ENCODE assay signal across 9 mouse cellular contexts in genomic region chr11:83467120-83467652, GRCm38 (mm10). TPM values are rescaled to one million over a fixed set of nuclear protein-coding genes. Genes with fewer than 3 reads are reported as not detected.
DNase-seq lines count a peak whose midpoint lies in the region; ATAC-seq and TF ChIP-seq lines count a peak whose summit lies in the region.
"Had no signal": no experiment of that assay in that cellular context is flagged by ENCODE, and none has a peak within 500 bp of the region (broad histone marks: within the 10 kb centered on the region; RNA-seq: fewer than 3 reads in every experiment).

No protein-coding gene starts in this region.

- intact Hi-C loops in heart, postnatal 10 days (cut with DNase I): no loop called here

- H3K4me1 ChIP-seq in embryonic facial prominence, embryonic 15.5 days: peaks cover 40% of the 10 kb centered on the region
- peaks cover 17% of the 10 kb centered on the region for H3K4me1 ChIP-seq in lung, adult 2 months (ENCODE audit: control insufficient read depth, insufficient read depth, low read length)

- no peak overlapping the region for H3K9ac ChIP-seq in embryonic facial prominence, embryonic 15.5 days

- no peak for TF ChIP-seq POLR2A in lung, adult 2 months (IDR thresholded peaks at IDR 0.05; ENCODE audit: borderline replicate concordance, extremely low read depth, low read depth, low read length)

- DNase-seq in layer of hippocampus, adult 2 months (ENCODE audit: low spot score in 2 of 2): no peak
- no peak for DNase-seq in layer of hippocampus, adult 8-10 months (ENCODE audit: low spot score in 2 of 2)
- DNase-seq in adipocyte (ENCODE audit: low spot score): peak; percentile 47
- DNase-seq in heart, postnatal 10 days: peak; percentile 79 to 86
- peak; percentile 51 for DNase-seq in lung, adult 2 months
- no peak for DNase-seq in liver

- H3K4me3 ChIP-seq in layer of hippocampus, adult 2 months: no peak overlapping the region
- no peak overlapping the region for H3K4me3 ChIP-seq in embryonic facial prominence, embryonic 15.5 days (replicated peaks)
- H3K4me3 ChIP-seq in lung, adult 2 months (replicated peaks; ENCODE audit: extremely low read depth, low read depth, low read length): no peak overlapping the region

- peaks cover 17% of the 10 kb centered on the region; the same call in 1 of the 2 replicates for H3K27me3 ChIP-seq in embryonic facial prominence, embryonic 15.5 days
- H3K27me3 ChIP-seq: Patski had no signal

- H3K36me3 ChIP-seq in embryonic facial prominence, embryonic 15.5 days: no peaks in the 10 kb centered on the region

- no peak overlapping the region for H3K4me2 ChIP-seq in embryonic facial prominence, embryonic 15.5 days (replicated peaks)

- TF ChIP-seq CTCF in layer of hippocampus, adult 2 months (conservative IDR thresholded peaks at IDR 0.05): no peak
- no peak for TF ChIP-seq CTCF in lung, adult 2 months (IDR thresholded peaks at IDR 0.05; ENCODE audit: insufficient read depth, low read length)

- peak; percentile 45 for ATAC-seq in embryonic facial prominence, embryonic 15.5 days (ENCODE audit: insufficient number of reproducible peaks, low FRiP score, low TSS enrichment, low read depth)
- ATAC-seq in erythroblast, adult 5-6 weeks (replicated peaks; ENCODE audit: low FRiP score, poor library complexity, severe bottlenecking): no peak
- ATAC-seq: Patski had no signal

- no peaks in the 10 kb centered on the region for H3K9me3 ChIP-seq in embryonic facial prominence, embryonic 15.5 days (replicated peaks)

- H3K27ac ChIP-seq in layer of hippocampus, adult 2 months: peak overlapping the region; percentile 12; the same call in 1 of the 2 replicates
- H3K27ac ChIP-seq in embryonic facial prominence, embryonic 15.5 days (replicated peaks): no peak overlapping the region

- 50% methylated on average over 11 of the region's 11 CpGs for WGBS in embryonic facial prominence, embryonic 15.5 days
- WGBS in lung, adult 2 months: 16% methylated on average over 11 of the region's 11 CpGs

RNA-seq across cellular contexts. Expression of gene Mmp28, which starts 4.3 kb away (rescaled TPM):
- total RNA-seq in layer of hippocampus, adult 2 months (2021): 1 to 10 TPM; 3.0 to 3.3 TPM
- 1 to 10 TPM; 2.9 to 3.8 (median 3.7) TPM for total RNA-seq in layer of hippocampus, adult 8-10 months (2022)
- 2.6 and 3.2 TPM in 2 replicates for polyA plus RNA-seq in embryonic facial prominence, embryonic 15.5 days (2015; fragmentation: Nextera tagmentation; extraction: Ambion mirVana)
- total RNA-seq in heart, postnatal 10 days (2021): 1 to 10 TPM; 7.4 to 8.4 TPM
- polyA plus RNA-seq in lung, adult 2 months (2012; rRNA removed): 20.1 and 33.3 TPM in 2 replicates
- total RNA-seq in erythroblast, adult 5-6 weeks (2015; ENCODE audit: low replicate concordance): 0.63 TPM in 1 of 2 replicates, not detected in the other
- total RNA-seq in erythroblast, adult 5-6 weeks (2017; ENCODE audit: low replicate concordance): 0.42 and 1.7 TPM in 2 replicates

RNA-seq across cellular contexts. Expression of gene Taf15, which starts 5.7 kb away (rescaled TPM):
- 10 to 100 TPM; 81.2 to 93.6 TPM for total RNA-seq in layer of hippocampus, adult 2 months (2021)
- total RNA-seq in layer of hippocampus, adult 8-10 months (2022): 10 to 100 TPM; 67.6 to 80.2 (median 69.6) TPM
- polyA plus RNA-seq in embryonic facial prominence, embryonic 15.5 days (2015; fragmentation: Nextera tagmentation; extraction: Ambion mirVana): 11.1 and 13.5 TPM in 2 replicates
- total RNA-seq in heart, postnatal 10 days (2021): 10 to 100 TPM; 39.8 to 46.3 TPM
- 8.5 and 10.7 TPM in 2 replicates for polyA plus RNA-seq in lung, adult 2 months (2012; rRNA removed)
- 20.9 and 35.2 TPM in 2 replicates for total RNA-seq in erythroblast, adult 5-6 weeks (2015; ENCODE audit: low replicate concordance)
- 24.5 and 33.2 TPM in 2 replicates for total RNA-seq in erythroblast, adult 5-6 weeks (2017; ENCODE audit: low replicate concordance)

RNA-seq across cellular contexts. Expression of gene 1700020L24Rik, which starts 29.7 kb away (rescaled TPM):
- total RNA-seq in layer of hippocampus, adult 2 months (2021): not detected
- total RNA-seq in layer of hippocampus, adult 8-10 months (2022): under 1 TPM in 2 of 4 experiments, not detected in 2; 0.40 to 0.51 TPM
- 0.57 and 0.58 TPM in 2 replicates for polyA plus RNA-seq in embryonic facial prominence, embryonic 15.5 days (2015; fragmentation: Nextera tagmentation; extraction: Ambion mirVana)
- not detected for total RNA-seq in heart, postnatal 10 days (2021)
- polyA plus RNA-seq in lung, adult 2 months (2012; rRNA removed): 0.54 TPM in 1 of 2 replicates, not detected in the other
- 3.8 and 8.2 TPM in 2 replicates for total RNA-seq in erythroblast, adult 5-6 weeks (2015; ENCODE audit: low replicate concordance)
- total RNA-seq in erythroblast, adult 5-6 weeks (2017; ENCODE audit: low replicate concordance): 8.9 and 24.8 TPM in 2 replicates

RNA-seq across cellular contexts. Expression of gene Gas2l2, which starts 37.9 kb away (rescaled TPM):
- total RNA-seq in layer of hippocampus, adult 2 months (2021): under 1 TPM in 1 of 2 experiments, not detected in 1; 0.28 TPM
- total RNA-seq in layer of hippocampus, adult 8-10 months (2022): under 1 TPM; 0.43 to 0.56 (median 0.48) TPM
- polyA plus RNA-seq in embryonic facial prominence, embryonic 15.5 days (2015; fragmentation: Nextera tagmentation; extraction: Ambion mirVana): 0.64 and 0.91 TPM in 2 replicates
- not detected for total RNA-seq in heart, postnatal 10 days (2021)
- polyA plus RNA-seq in lung, adult 2 months (2012; rRNA removed): 2.8 TPM in 2 replicates
- not detected in 2 replicates for total RNA-seq in erythroblast, adult 5-6 weeks (2015; ENCODE audit: low replicate concordance)
- not detected in 2 replicates for total RNA-seq in erythroblast, adult 5-6 weeks (2017; ENCODE audit: low replicate concordance)
- polyA plus RNA-seq: Patski had no signal

RNA-seq across cellular contexts. Expression of gene Heatr9, which starts 54.8 kb away (rescaled TPM):
- total RNA-seq in layer of hippocampus, adult 2 months (2021): not detected
- total RNA-seq in layer of hippocampus, adult 8-10 months (2022): not detected
- not detected in 2 replicates for polyA plus RNA-seq in embryonic facial prominence, embryonic 15.5 days (2015; fragmentation: Nextera tagmentation; extraction: Ambion mirVana)
- not detected for total RNA-seq in heart, postnatal 10 days (2021)
- polyA plus RNA-seq in lung, adult 2 months (2012; rRNA removed): 0.06 TPM in 1 of 2 replicates, not detected in the other
- not detected in 2 replicates for total RNA-seq in erythroblast, adult 5-6 weeks (2015; ENCODE audit: low replicate concordance)
- not detected in 2 replicates for total RNA-seq in erythroblast, adult 5-6 weeks (2017; ENCODE audit: low replicate concordance)
- polyA plus RNA-seq: Patski had no signal

Comparison
In these comparisons a context has a peak if more than half of its experiments do, and no peak if none do; other contexts are left out.
1. DNase-seq: peak in adipocyte (single experiment), heart, postnatal 10 days (2 of 2) and lung, adult 2 months (single experiment); none in layer of hippocampus, adult 2 months (0 of 2), layer of hippocampus, adult 8-10 months (0 of 2) and liver (single experiment).